Comparison of ENCODE assay signal across 42 mouse cellular contexts in genomic region chrX:23822885-23823284, GRCm38 (mm10). TPM values are rescaled to one million over a fixed set of nuclear protein-coding genes. Genes with fewer than 3 reads are reported as not detected.
"Had no signal": no experiment of that assay in that cellular context is flagged by ENCODE, and none has a peak within 500 bp of the region (broad histone marks: within the 10 kb centered on the region; RNA-seq: fewer than 3 reads in every experiment).

No protein-coding gene starts in this region.

RNA-seq across cellular contexts. Expression of gene Gm4907, which starts 59.5 kb away (rescaled TPM):
- total RNA-seq: heart, postnatal 10 days; heart, postnatal 14 days; heart, postnatal 25 days; heart, postnatal 36 days; heart, postnatal 4 days; hematopoietic stem cell, adult 5-6 weeks; hindbrain, postnatal 0 days; layer of hippocampus, adult 18-20 months; layer of hippocampus, adult 2 months; layer of hippocampus, adult 8-10 months; layer of hippocampus, postnatal 10 days; layer of hippocampus, postnatal 14 days; layer of hippocampus, postnatal 25 days; layer of hippocampus, postnatal 36 days; left cerebral cortex, adult 18-20 months; left cerebral cortex, adult 2 months; left cerebral cortex, adult 8-10 months had no signal
- polyA plus RNA-seq: heart, embryonic 11.5 days; heart, embryonic 12.5 days; heart, embryonic 13.5 days; heart, embryonic 14.5 days; heart, embryonic 15.5 days; heart, embryonic 16.5 days; heart, postnatal 0 days; hindbrain, embryonic 10.5 days; hindbrain, embryonic 11.5 days; hindbrain, embryonic 12.5 days; hindbrain, embryonic 13.5 days; hindbrain, embryonic 14.5 days; hindbrain, embryonic 15.5 days; hindbrain, embryonic 16.5 days; hindbrain, postnatal 0 days; inflammation-experienced regulatory T-cells, adult 6 months; intestine, embryonic 14.5 days; intestine, embryonic 15.5 days; intestine, embryonic 16.5 days; intestine, postnatal 0 days; kidney, adult 2 months; kidney, embryonic 14.5 days; kidney, embryonic 15.5 days; kidney, embryonic 16.5 days; kidney, postnatal 0 days; large intestine, adult 2 months had no signal
